Mouse (Mus musculus): ENCODE measurements around the gene Ppp2r1b. TPM values are rescaled to one million over a fixed set of nuclear protein-coding genes. Genes with fewer than 3 reads are reported as not detected.

Ppp2r1b gene
- polyA plus RNA-seq (2016; fragmentation: Nextera tagmentation; extraction: Ambion mirVana), result 109 and 112 TPM in 2 replicates

- no peaks in the 10 kb centered on the region for H3K27me3 ChIP-seq
- H3K27ac ChIP-seq, result no peak within 1 kb of the TSS
- H3K4me2 ChIP-seq, result no peak within 1 kb of the TSS
- H3K9me3 ChIP-seq, result no peaks in the 10 kb centered on the region
- WGBS, result 93% methylated on average over 3 of the region's 3 CpGs
- H3K9ac ChIP-seq, result no peak within 1 kb of the TSS
- H3K36me3 ChIP-seq (replicated peaks), result peaks cover 14% of the 10 kb centered on the region
- ATAC-seq (ENCODE audit: low FRiP score), result no peak
- no peak within 1 kb of the TSS for H3K4me3 ChIP-seq (replicated peaks)
- H3K4me1 ChIP-seq, result peaks cover under 1% of the 10 kb centered on the region; the same call in 1 of the 2 replicates
These were observed at the start of gene Ppp2r1b for GRCm38 (mm10) chr9:50845081-50845480. Gene Ppp2r1b (plus strand): TSS chr9:50845301.

- no peaks in the 10 kb centered on the region for H3K4me1 ChIP-seq
- 90% methylated on average over 8 of the region's 8 CpGs for WGBS
- ATAC-seq (ENCODE audit: low FRiP score), result no peak
- no peaks in the 10 kb centered on the region for H3K9me3 ChIP-seq
- no peak overlapping the region for H3K27ac ChIP-seq
- no peak overlapping the region for H3K4me3 ChIP-seq (replicated peaks)
- peaks cover 36% of the 10 kb centered on the region for H3K36me3 ChIP-seq (replicated peaks)
- H3K4me2 ChIP-seq, result no peak overlapping the region
- no peak overlapping the region for H3K9ac ChIP-seq
- no peaks in the 10 kb centered on the region for H3K27me3 ChIP-seq
These were observed 48.3 kb upstream of the Ppp2r1b start for GRCm38 (mm10) chr9:50796776-50797175.

DNA sequence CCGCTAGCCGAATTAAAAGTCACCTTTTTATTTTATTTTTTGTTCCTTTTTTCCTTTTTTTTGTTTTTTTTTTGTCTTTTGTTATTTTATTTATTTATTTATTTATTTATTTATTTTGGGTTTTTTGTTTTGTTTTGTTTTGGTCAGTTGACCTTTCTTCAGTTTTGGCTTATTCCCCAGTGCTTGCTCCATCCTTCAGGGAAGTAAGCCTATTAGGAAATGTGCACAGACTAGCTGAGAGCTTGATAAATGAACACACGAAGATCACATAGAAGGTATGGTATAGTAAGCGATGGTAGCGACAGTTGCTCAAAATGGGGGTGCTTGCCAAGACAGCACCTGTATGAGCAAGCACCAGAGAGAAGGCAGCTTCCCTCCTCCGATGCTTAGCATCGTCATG, 47.5 kb upstream of the Ppp2r1b start:
- no peaks in the 10 kb centered on the region for H3K9me3 ChIP-seq
- H3K4me2 ChIP-seq, result no peak overlapping the region
- 91% methylated on average over 7 of the region's 7 CpGs for WGBS
- no peak for ATAC-seq (ENCODE audit: low FRiP score)
- no peaks in the 10 kb centered on the region for H3K4me1 ChIP-seq
- H3K27me3 ChIP-seq, result no peaks in the 10 kb centered on the region
- H3K9ac ChIP-seq, result no peak overlapping the region
- no peak overlapping the region for H3K27ac ChIP-seq
- H3K4me3 ChIP-seq (replicated peaks), result no peak overlapping the region
- peaks cover 33% of the 10 kb centered on the region for H3K36me3 ChIP-seq (replicated peaks)

DNA sequence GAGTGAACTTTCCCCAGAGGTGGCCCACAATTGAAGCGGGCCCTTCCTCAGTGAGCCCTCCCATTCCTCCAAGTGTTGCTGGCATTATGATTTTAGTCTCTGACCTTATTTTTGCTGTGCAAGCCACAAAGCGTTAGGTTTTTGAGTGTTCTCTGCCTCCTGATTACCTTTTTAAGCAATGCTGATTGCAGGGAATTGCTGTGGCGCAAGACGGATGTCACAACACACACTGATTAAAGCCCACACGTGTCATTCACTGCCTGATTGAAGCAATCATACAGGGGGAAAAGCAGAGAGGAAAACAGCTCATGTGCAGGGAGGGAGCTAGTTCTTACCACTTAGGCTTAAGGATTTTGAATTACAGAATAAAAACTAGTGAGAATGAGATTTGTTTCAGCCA, 46.7 kb upstream of the Ppp2r1b start:
- Histone ChIP-seq H3K4me2 (no peak overlapping the region), H3K27ac (no peak overlapping the region), H3K9me3 (no peaks in the 10 kb centered on the region), H3K4me3 (replicated peaks) (no peak overlapping the region), H3K36me3 (replicated peaks) (peaks cover 38% of the 10 kb centered on the region), H3K9ac (no peak overlapping the region), H3K27me3 (no peaks in the 10 kb centered on the region), H3K4me1 (no peaks in the 10 kb centered on the region)
- no peak for ATAC-seq (ENCODE audit: low FRiP score)
- 83% methylated on average over 5 of the region's 5 CpGs for WGBS

- WGBS, result 69% methylated on average over 2 of the region's 2 CpGs
- Histone ChIP-seq H3K36me3 (replicated peaks) (peaks cover 47% of the 10 kb centered on the region), H3K9me3 (no peaks in the 10 kb centered on the region), H3K27me3 (no peaks in the 10 kb centered on the region), H3K9ac (no peak overlapping the region), H3K4me2 (no peak overlapping the region), H3K4me3 (replicated peaks) (no peak overlapping the region), H3K27ac (no peak overlapping the region), H3K4me1 (no peaks in the 10 kb centered on the region)
- ATAC-seq (ENCODE audit: low FRiP score), result no peak
These were observed 44.1 kb upstream of the Ppp2r1b start for GRCm38 (mm10) chr9:50800985-50801384.

DNA sequence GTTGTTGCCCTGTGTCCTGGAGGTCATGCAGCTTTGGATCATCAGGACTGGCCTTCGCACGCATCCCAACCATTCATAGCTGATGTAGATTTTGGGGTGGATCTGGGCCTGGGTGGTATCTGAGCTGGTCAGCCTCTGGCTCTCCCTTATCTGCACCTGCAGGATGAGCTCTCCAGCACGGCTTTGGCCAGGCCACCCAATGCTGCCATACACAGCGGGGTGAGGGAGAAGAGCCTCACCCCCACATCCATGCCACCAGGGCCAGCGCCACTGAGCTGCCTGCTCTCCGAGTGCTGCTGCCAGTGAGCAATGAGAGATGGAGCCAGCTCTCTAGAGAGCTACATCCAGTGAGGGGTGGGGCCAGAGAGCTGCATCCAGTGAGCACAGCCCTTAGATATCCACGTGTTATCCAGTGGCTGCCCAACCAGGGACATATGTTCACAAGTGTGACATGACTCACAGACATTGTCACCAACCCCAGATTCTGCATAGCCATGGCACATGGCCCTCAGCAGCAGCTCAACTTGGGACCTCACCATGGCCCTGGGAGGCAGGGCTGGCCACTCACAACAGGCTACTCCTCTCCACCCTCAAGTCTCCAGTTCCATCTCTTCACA, 41.9 kb upstream of the Ppp2r1b start:
- no peak overlapping the region for H3K9ac ChIP-seq
- peaks cover 62% of the 10 kb centered on the region for H3K36me3 ChIP-seq (replicated peaks)
- no peak overlapping the region for H3K27ac ChIP-seq
- ATAC-seq (ENCODE audit: low FRiP score), result no peak
- H3K27me3 ChIP-seq, result no peaks in the 10 kb centered on the region
- H3K4me1 ChIP-seq, result no peaks in the 10 kb centered on the region
- no peak overlapping the region for H3K4me2 ChIP-seq
- WGBS, result 90% methylated on average over 7 of the region's 7 CpGs
- no peak overlapping the region for H3K4me3 ChIP-seq (replicated peaks)
- no peaks in the 10 kb centered on the region for H3K9me3 ChIP-seq

DNA sequence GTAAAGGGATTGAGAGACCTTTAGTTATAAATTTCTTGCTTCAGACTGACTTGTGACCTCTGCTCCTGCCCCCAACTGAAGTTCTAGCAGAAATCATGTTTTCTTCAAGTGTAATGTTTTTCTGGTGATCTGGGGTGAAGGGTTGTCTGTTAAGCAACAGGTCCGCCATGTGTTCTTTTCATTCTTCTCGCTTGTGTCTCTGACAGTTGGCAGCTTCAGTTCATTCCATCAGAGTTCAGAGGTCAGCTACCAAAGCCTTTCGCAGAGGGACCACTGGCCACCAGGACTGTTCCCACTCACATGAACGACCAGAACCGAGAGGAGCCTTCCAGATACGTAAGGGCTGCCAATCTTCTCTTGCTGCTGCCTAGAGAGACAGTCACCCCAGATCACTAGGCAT, 36.6 kb upstream of the Ppp2r1b start:
- Histone ChIP-seq H3K36me3 (replicated peaks) (peaks cover 70% of the 10 kb centered on the region), H3K4me2 (no peak overlapping the region), H3K27ac (no peak overlapping the region), H3K9ac (no peak overlapping the region), H3K9me3 (no peaks in the 10 kb centered on the region), H3K4me1 (no peaks in the 10 kb centered on the region), H3K27me3 (no peaks in the 10 kb centered on the region), H3K4me3 (replicated peaks) (no peak overlapping the region)
- 88% methylated on average over 6 of the region's 6 CpGs for WGBS
- ATAC-seq (ENCODE audit: low FRiP score), result no peak

DNA sequence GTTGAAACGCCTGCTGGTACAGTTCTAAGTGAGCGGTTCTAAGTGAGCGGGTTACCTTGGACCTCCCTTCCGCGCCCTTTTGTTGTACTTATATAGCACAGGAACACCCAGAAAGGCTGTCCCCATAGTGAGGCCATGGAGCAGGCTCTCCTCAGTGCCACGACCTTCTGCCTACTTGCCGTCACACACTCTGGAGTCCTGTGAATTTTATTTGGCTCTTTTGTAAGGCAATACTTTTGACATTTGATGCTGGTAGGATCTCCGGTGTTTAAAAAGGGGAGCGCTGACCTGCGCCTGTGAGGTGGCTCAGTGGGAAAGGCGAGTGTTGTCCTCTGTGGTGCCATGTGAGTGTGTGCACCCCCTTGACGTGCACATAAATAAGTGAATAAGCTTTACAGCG, 36.0 kb upstream of the Ppp2r1b start:
- no peaks in the 10 kb centered on the region for H3K9me3 ChIP-seq
- H3K4me3 ChIP-seq (replicated peaks), result no peak overlapping the region
- no peak overlapping the region for H3K9ac ChIP-seq
- WGBS, result 94% methylated on average over 13 of the region's 13 CpGs
- H3K36me3 ChIP-seq (replicated peaks), result peaks cover 68% of the 10 kb centered on the region
- ATAC-seq (ENCODE audit: low FRiP score), result no peak
- no peak overlapping the region for H3K4me2 ChIP-seq
- H3K4me1 ChIP-seq, result no peaks in the 10 kb centered on the region
- no peaks in the 10 kb centered on the region for H3K27me3 ChIP-seq
- H3K27ac ChIP-seq, result no peak overlapping the region

GRCm38 (mm10) chr9:50811187-50811586, 33.9 kb upstream of the Ppp2r1b start:
- peaks cover 53% of the 10 kb centered on the region for H3K36me3 ChIP-seq (replicated peaks)
- H3K4me3 ChIP-seq (replicated peaks), result no peak overlapping the region
- WGBS, result 93% methylated on average over 7 of the region's 7 CpGs
- no peaks in the 10 kb centered on the region for H3K9me3 ChIP-seq
- H3K4me2 ChIP-seq, result no peak overlapping the region
- H3K9ac ChIP-seq, result no peak overlapping the region
- H3K27ac ChIP-seq, result no peak overlapping the region
- no peaks in the 10 kb centered on the region for H3K27me3 ChIP-seq
- no peak for ATAC-seq (ENCODE audit: low FRiP score)
- no peaks in the 10 kb centered on the region for H3K4me1 ChIP-seq

- Histone ChIP-seq H3K27me3 (no peaks in the 10 kb centered on the region), H3K27ac (no peak overlapping the region), H3K9me3 (no peaks in the 10 kb centered on the region), H3K9ac (no peak overlapping the region), H3K4me2 (no peak overlapping the region), H3K4me3 (replicated peaks) (no peak overlapping the region), H3K4me1 (no peaks in the 10 kb centered on the region), H3K36me3 (replicated peaks) (peaks cover 58% of the 10 kb centered on the region)
- 84% methylated on average over 2 of the region's 2 CpGs for WGBS
- ATAC-seq (ENCODE audit: low FRiP score), result no peak
These were observed 33.4 kb upstream of the Ppp2r1b start for GRCm38 (mm10) chr9:50811746-50812145.

- Histone ChIP-seq H3K4me2 (no peak overlapping the region), H3K27ac (no peak overlapping the region), H3K9ac (no peak overlapping the region), H3K36me3 (replicated peaks) (peaks cover 43% of the 10 kb centered on the region), H3K4me1 (no peaks in the 10 kb centered on the region), H3K9me3 (no peaks in the 10 kb centered on the region), H3K4me3 (replicated peaks) (no peak overlapping the region), H3K27me3 (no peaks in the 10 kb centered on the region)
- ATAC-seq (ENCODE audit: low FRiP score), result no peak
- WGBS, result 95% methylated on average over 5 of the region's 5 CpGs
These were observed 31.3 kb upstream of the Ppp2r1b start for GRCm38 (mm10) chr9:50813796-50814195.

DNA sequence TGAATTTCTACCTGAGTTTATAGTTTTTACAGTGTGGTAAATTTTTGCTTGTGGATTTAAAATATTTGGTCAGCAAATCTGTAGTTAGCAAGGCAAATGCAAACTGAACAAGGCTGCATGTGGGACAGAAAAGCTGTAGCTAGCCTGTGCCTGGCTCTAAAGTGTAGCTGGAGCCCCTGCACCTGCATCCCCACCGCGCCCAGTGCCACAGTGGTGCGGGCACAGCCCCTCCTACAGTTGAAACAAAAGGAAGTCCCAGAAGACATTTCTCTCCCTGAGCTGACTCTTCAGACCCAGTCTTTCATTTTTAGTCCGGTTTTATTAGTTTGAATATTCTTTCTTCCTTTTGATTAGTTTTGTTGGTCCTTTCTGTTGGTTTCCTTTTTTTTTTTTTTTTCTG, 29.4 kb upstream of the Ppp2r1b start:
- no peak for ATAC-seq (ENCODE audit: low FRiP score)
- Histone ChIP-seq H3K4me3 (replicated peaks) (no peak overlapping the region), H3K4me1 (no peaks in the 10 kb centered on the region), H3K36me3 (replicated peaks) (peaks cover 37% of the 10 kb centered on the region), H3K4me2 (no peak overlapping the region), H3K9ac (no peak overlapping the region), H3K27ac (no peak overlapping the region), H3K9me3 (no peaks in the 10 kb centered on the region), H3K27me3 (no peaks in the 10 kb centered on the region)
- WGBS, result 97% methylated on average over 4 of the region's 4 CpGs

- H3K9me3 ChIP-seq, result no peaks in the 10 kb centered on the region
- WGBS, result 94% methylated on average over 1 of the region's 1 CpGs
- H3K4me1 ChIP-seq, result no peaks in the 10 kb centered on the region
- ATAC-seq (ENCODE audit: low FRiP score), result no peak
- H3K4me3 ChIP-seq (replicated peaks), result no peak overlapping the region
- no peak overlapping the region for H3K27ac ChIP-seq
- H3K4me2 ChIP-seq, result no peak overlapping the region
- H3K27me3 ChIP-seq, result no peaks in the 10 kb centered on the region
- no peak overlapping the region for H3K9ac ChIP-seq
- H3K36me3 ChIP-seq (replicated peaks), result peaks cover 32% of the 10 kb centered on the region
These were observed 28.6 kb upstream of the Ppp2r1b start for GRCm38 (mm10) chr9:50816512-50816911.
